Mouse (Mus musculus): Measurements from ENCODE around the gene Prrc2a. TPM values are rescaled to one million over a fixed set of nuclear protein-coding genes. Genes with fewer than 3 reads are reported as not detected.

Gene Prrc2a
- polyA plus RNA-seq, 2 experiments: 33.4 to 61.4 TPM

GRCm38 (mm10) chr17:35186681-35187080, 22.0 kb upstream of the Prrc2a start:
- Histone ChIP-seq H3K4me2 (ENCODE audit: low read depth) (peak overlapping the region; percentile 64), H3K27ac (no peak overlapping the region), H3K4me1 (replicated peaks; ENCODE audit: control insufficient read depth in 2 of 2, insufficient read depth in 2 of 2, low read length in 1 of 2) (peaks cover 3 to 10% of the 10 kb centered on the region in 2 experiments; a peak in 3 of 4 replicates), H3K9ac (replicated peaks) (no peak overlapping the region), H3K4me3 (ENCODE audit: insufficient read depth in 1 of 2, low read depth in 2 of 2, low read length in 2 of 2) (peak overlapping the region; percentile 5 to 53; a peak in 3 of 4 replicates), H3K27me3 (ENCODE audit: control insufficient read depth, insufficient read depth, low read length) (no peaks in the 10 kb centered on the region), H3K9me3 (ENCODE audit: control insufficient read depth, low read length) (no peaks in the 10 kb centered on the region), H3K36me3 (replicated peaks; ENCODE audit: control insufficient read depth, insufficient read depth, low read depth) (no peaks in the 10 kb centered on the region)
- DNase-seq (ENCODE audit: low read depth in 3 of 3, low spot score in 3 of 3) (no peak), ATAC-seq (ENCODE audit: insufficient read depth) (0 out of 2 replicates have a peak, but pooled peaks have one; percentile 12)
- WGBS (ENCODE audit: insufficient replicate concordance): 2% methylated on average over 4 of the region's 4 CpGs
- TF ChIP-seq CTCF (IDR thresholded peaks at IDR 0.05; ENCODE audit: low read depth): no peak
- no peak for TF ChIP-seq EP300 (IDR thresholded peaks at IDR 0.05; ENCODE audit: low read depth)

- under 1% methylated on average over 18 of the region's 18 CpGs for WGBS (ENCODE audit: insufficient replicate concordance)
- ATAC-seq (ENCODE audit: insufficient read depth): peak; percentile 54; the same call in 1 of the 2 replicates
- peak in 2 of 3 experiments; percentile 45 to 68 for DNase-seq (ENCODE audit: low read depth in 3 of 3, low spot score in 3 of 3)
- Histone ChIP-seq H3K9ac (replicated peaks) (peak overlapping the region; percentile 38), H3K4me2 (ENCODE audit: low read depth) (peak overlapping the region; percentile 64), H3K27me3 (ENCODE audit: control insufficient read depth, insufficient read depth, low read length) (no peaks in the 10 kb centered on the region), H3K9me3 (ENCODE audit: control insufficient read depth, low read length) (no peaks in the 10 kb centered on the region), H3K4me1 (replicated peaks; ENCODE audit: control insufficient read depth in 2 of 2, insufficient read depth in 2 of 2, low read length in 1 of 2) (peaks cover 3 to 9% of the 10 kb centered on the region in 2 experiments; a peak in 3 of 4 replicates), H3K4me3 (ENCODE audit: insufficient read depth in 1 of 2, low read depth in 2 of 2, low read length in 2 of 2) (peak overlapping the region; percentile 50 to 53), H3K36me3 (replicated peaks; ENCODE audit: control insufficient read depth, insufficient read depth, low read depth) (no peaks in the 10 kb centered on the region), H3K27ac (no peak overlapping the region)
- TF ChIP-seq CTCF (IDR thresholded peaks at IDR 0.05; ENCODE audit: low read depth): no peak
- TF ChIP-seq EP300 (IDR thresholded peaks at IDR 0.05; ENCODE audit: low read depth): no peak
Measured at GRCm38 (mm10) chr17:35185639-35186611, 21.2 kb upstream of the Prrc2a start.

DNA sequence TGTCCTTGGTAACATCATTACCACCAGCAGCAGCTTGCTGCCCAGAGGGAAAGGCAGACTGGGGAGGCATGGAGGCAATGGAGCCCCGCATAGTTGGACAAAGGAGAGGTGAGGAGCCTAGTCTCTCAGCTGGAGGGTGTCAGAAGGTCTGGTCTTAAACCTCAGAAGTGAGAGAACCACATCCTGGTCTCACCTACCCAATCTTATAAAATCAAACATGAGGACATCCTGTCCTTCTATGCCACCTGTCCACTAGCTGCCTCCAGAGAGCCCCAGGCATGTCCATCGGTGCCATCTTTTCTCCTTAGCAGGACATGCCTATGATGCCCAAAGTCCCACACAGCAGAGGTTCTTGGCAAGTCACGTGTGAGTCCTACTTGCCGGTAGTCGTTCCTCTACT, 15.4 kb upstream of the Prrc2a start:
- ATAC-seq (ENCODE audit: insufficient read depth) (no peak), DNase-seq (ENCODE audit: low read depth in 3 of 3, low spot score in 3 of 3) (no peak)
- WGBS (ENCODE audit: insufficient replicate concordance): 63% methylated on average over 5 of the region's 5 CpGs
- H3K9me3 ChIP-seq (ENCODE audit: control insufficient read depth, low read length): no peaks in the 10 kb centered on the region
- no peaks in the 10 kb centered on the region for H3K27me3 ChIP-seq (ENCODE audit: control insufficient read depth, insufficient read depth, low read length)
- no peak overlapping the region for H3K4me2 ChIP-seq (ENCODE audit: low read depth)
- no peak overlapping the region for H3K4me3 ChIP-seq (ENCODE audit: insufficient read depth in 1 of 2, low read depth in 2 of 2, low read length in 2 of 2)
- no peak overlapping the region for H3K27ac ChIP-seq
- TF ChIP-seq CTCF (IDR thresholded peaks at IDR 0.05; ENCODE audit: low read depth) (no peak), EP300 (IDR thresholded peaks at IDR 0.05; ENCODE audit: low read depth) (no peak)
- no peak overlapping the region for H3K9ac ChIP-seq (replicated peaks)
- H3K36me3 ChIP-seq (replicated peaks; ENCODE audit: control insufficient read depth, insufficient read depth, low read depth): no peaks in the 10 kb centered on the region
- peaks cover 0 to 4% of the 10 kb centered on the region in 2 experiments; a peak in 1 of 4 replicates for H3K4me1 ChIP-seq (replicated peaks; ENCODE audit: control insufficient read depth in 2 of 2, insufficient read depth in 2 of 2, low read length in 1 of 2)

DNA sequence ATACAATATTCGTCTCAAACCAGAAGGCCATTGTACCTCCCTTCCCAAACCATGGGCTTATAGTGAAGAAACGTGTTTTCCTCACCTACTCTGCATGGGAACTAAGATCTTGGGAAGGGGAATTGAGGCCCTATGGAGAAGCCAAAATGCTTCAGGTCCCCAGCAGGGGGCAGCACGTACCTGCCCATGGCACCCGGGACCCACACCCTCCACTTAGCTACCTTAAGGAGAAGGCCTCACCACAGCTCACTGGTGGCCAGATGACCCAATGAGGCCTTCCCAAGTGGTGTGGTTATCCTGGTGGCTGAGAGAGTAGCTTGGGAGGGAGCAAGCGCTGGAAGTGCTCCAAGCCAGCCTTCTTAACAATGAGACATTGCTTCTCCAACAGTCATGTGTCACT, 13.8 kb upstream of the Prrc2a start:
- Histone ChIP-seq H3K4me2 (ENCODE audit: low read depth) (no peak overlapping the region), H3K4me3 (ENCODE audit: insufficient read depth in 1 of 2, low read depth in 2 of 2, low read length in 2 of 2) (no peak overlapping the region), H3K4me1 (replicated peaks; ENCODE audit: control insufficient read depth in 2 of 2, insufficient read depth in 2 of 2, low read length in 1 of 2) (peaks cover 0 to 4% of the 10 kb centered on the region in 2 experiments; a peak in 1 of 4 replicates), H3K27ac (no peak overlapping the region), H3K27me3 (ENCODE audit: control insufficient read depth, insufficient read depth, low read length) (no peaks in the 10 kb centered on the region), H3K9ac (replicated peaks) (no peak overlapping the region), H3K36me3 (replicated peaks; ENCODE audit: control insufficient read depth, insufficient read depth, low read depth) (no peaks in the 10 kb centered on the region), H3K9me3 (ENCODE audit: control insufficient read depth, low read length) (no peaks in the 10 kb centered on the region)
- peak; percentile 95 for TF ChIP-seq CTCF (IDR thresholded peaks at IDR 0.05; ENCODE audit: low read depth)
- TF ChIP-seq EP300 (IDR thresholded peaks at IDR 0.05; ENCODE audit: low read depth): no peak
- DNase-seq (ENCODE audit: low read depth in 3 of 3, low spot score in 3 of 3): peak in 1 of 3 experiments; percentile 34
- ATAC-seq (ENCODE audit: insufficient read depth): peak; percentile 50; the same call in 1 of the 2 replicates
- 6% methylated on average over 5 of the region's 5 CpGs for WGBS (ENCODE audit: insufficient replicate concordance)

DNA sequence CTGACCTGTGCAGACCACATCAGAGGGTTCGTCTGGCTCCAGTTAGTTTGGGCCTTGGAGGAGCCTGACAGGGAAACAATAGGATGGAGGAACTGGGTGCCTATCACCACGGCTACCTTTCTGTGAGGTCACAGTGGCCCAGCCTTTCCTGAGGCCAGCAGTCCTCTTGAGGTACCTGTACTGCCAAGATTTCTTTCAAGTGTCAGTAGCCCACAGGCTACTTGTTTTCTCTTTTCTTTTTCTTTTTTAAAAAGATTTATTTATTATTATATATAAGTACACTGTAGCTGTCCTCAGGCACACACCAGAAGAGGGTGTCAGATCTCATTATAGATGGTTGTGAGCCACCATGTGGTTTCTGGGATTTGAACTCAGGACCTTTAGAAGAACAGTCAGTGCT, 11.3 kb upstream of the Prrc2a start, which contains the start of gene Aif1:
Aif1 (minus strand) TSS at position 101 of the 400 bp plus-strand sequence.
- DNase-seq (ENCODE audit: low read depth in 3 of 3, low spot score in 3 of 3): no peak
- TF ChIP-seq CTCF (IDR thresholded peaks at IDR 0.05; ENCODE audit: low read depth): no peak
- TF ChIP-seq EP300 (IDR thresholded peaks at IDR 0.05; ENCODE audit: low read depth): no peak

More for the DNA sequence above, 11.3 kb upstream of the Prrc2a start, which contains the start of gene Aif1:
- H3K27ac ChIP-seq: no peak within 1 kb of the TSS
- H3K4me3 ChIP-seq (ENCODE audit: insufficient read depth in 1 of 2, low read depth in 2 of 2, low read length in 2 of 2): no peak within 1 kb of the TSS
- H3K27me3 ChIP-seq (ENCODE audit: control insufficient read depth, insufficient read depth, low read length): no peaks in the 10 kb centered on the region
- no peak within 1 kb of the TSS for H3K4me2 ChIP-seq (ENCODE audit: low read depth)
- ATAC-seq (ENCODE audit: insufficient read depth): no peak
- H3K4me1 ChIP-seq (replicated peaks; ENCODE audit: control insufficient read depth in 2 of 2, insufficient read depth in 2 of 2, low read length in 1 of 2): peaks cover 0 to 4% of the 10 kb centered on the region in 2 experiments; a peak in 1 of 4 replicates
- no peaks in the 10 kb centered on the region for H3K9me3 ChIP-seq (ENCODE audit: control insufficient read depth, low read length)
- 52% methylated on average over 2 of the region's 2 CpGs for WGBS (ENCODE audit: insufficient replicate concordance)
- H3K9ac ChIP-seq (replicated peaks): no peak within 1 kb of the TSS
- H3K36me3 ChIP-seq (replicated peaks; ENCODE audit: control insufficient read depth, insufficient read depth, low read depth): no peaks in the 10 kb centered on the region

Measured in liver, embryonic 14.5 days (tissue).